Mouse (Mus musculus) layer of hippocampus, adult 2 months (tissue): Measurements from ENCODE around the gene Nectin1. TPM values are rescaled to one million over a fixed set of nuclear protein-coding genes. Genes with fewer than 3 reads are reported as not detected.

Source experiments
- DNase-seq, 2 experiments: peaks; one replicate each; pipeline ENCODE4 v3.0.0; 2022; ENCODE audit warnings: low spot score in 2 of 2
- H3K27ac ChIP-seq: fragments of 200-600 bp; 2 replicates; pipeline ENCODE4 v1.8.1; 2022
- H3K4me3 ChIP-seq: fragments of 200-600 bp; 2 replicates; pipeline ENCODE4 v1.8.1; 2022; ENCODE audit warnings: mild to moderate bottlenecking
- CTCF ChIP-seq: fragments of 200-600 bp; conservative IDR thresholded peaks from 2 replicates; pipeline ENCODE4 v1.8.1; 2022; ENCODE audit warnings: antibody characterized with exemption, mild to moderate bottlenecking, moderate library complexity
- long read RNA-seq, 2 experiments: library from polyadenylated mRNA; stranded (forward); transcript quantifications; one replicate each; pipeline ENCODE4 v2.0.0; 2021; ENCODE audit warnings: borderline mapping rate in 2 of 2
- total RNA-seq, 2 experiments: library from RNA; stranded (reverse); gene quantifications; 2 replicates each; pipeline ENCODE4 v1.2.3; 2021

Nectin1 gene
- total RNA-seq = 10 to 100 TPM; 67.2 to 72.6 TPM
- long read RNA-seq, experiment 1, partial matches to known transcripts = 0 of 11 reads
- long read RNA-seq, experiment 1, other reads (novel, unspliced or antisense) = 11 of 11 reads
- long read RNA-seq, experiment 2, partial matches to known transcripts = 0 of 15 reads
- long read RNA-seq, experiment 2, other reads (novel, unspliced or antisense) = 15 of 15 reads

DNA sequence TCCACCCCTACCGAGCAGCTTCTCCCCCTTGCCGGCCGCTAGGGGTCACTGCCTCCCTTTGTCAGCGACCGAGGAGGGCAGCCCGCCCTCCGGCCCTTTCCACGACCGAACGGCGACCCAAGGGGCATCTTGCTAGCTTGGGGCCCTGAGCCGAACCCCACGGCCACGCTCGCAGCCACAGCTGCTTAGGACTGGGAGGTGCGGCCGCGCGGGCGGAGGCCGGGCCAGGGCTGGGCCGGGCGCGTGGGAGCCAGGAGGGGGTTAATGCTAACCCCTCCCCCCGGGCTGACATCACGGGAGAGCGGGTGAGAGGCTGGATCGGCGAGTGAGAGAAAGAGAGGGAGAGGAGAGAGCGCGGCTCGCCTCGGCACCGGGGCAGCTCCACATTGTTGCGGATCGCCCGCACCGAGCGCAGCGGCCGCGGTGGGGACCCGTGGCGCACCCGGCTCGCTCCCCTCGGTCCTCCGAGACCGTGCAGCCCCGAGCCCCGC is at the start of gene Nectin1:
Nectin1 (plus strand) TSS at position 338 of the 491 bp plus-strand sequence.
- Histone ChIP-seq H3K27ac (peak within 1 kb of the TSS; percentile 95), H3K4me3 (peak within 1 kb of the TSS; percentile 89)
- peak; percentile 89 for DNase-seq
- peak; percentile 96 for TF ChIP-seq CTCF

DNA sequence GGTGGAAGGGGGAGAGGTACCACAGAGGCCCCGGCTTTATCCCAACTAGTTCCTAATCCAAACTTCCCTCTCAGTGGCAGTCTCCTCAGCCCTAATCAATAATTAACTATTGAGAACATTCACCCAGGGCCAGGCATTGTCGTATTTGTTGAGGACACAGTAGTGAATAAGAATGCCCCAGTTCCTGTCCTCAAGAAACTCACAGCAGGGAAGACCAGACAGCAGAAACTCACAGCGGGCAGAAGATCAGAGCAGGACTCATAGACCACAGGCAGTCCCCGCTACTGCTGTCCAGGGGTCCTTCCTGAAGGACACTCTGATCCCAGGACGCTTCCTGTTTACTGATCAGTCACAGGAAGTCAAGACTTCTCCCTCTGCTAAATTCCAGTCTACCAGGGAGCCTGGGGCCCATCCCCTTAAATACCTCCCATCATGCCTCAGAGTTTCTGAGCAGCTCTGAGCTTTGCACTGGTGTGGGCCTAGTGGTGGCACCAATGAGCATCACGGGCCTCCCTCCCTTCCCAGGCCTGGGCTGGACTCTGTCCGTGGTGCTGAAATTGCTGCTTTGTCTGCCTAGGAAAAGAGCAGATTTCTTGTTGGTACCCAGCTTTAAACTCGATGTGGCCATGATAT is 45.6 kb upstream of the Nectin1 start:
- TF ChIP-seq CTCF = no peak
- no peak for DNase-seq
- no peak overlapping the region for H3K4me3 ChIP-seq
- no peak overlapping the region for H3K27ac ChIP-seq

DNA sequence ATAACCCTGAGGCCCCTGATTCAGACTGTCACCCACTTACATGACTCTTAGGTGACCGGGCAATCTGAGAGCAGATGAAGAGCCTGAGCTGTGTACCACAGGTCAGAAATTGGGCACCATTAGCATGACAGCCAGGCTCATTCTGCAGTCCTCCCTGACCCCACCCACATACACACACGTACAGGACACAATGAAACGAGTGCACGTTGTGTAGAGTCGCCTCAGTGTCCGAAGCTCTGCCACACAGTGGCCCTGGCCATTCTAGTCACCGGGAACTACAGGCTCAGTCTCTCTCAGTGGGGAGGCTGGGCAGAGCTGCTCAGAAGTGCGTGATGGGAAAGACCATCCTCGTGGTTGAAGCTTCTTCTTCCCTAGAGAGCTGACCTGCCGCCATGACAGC is 44.9 kb upstream of the Nectin1 start:
- no peak for TF ChIP-seq CTCF
- Histone ChIP-seq H3K4me3 (no peak overlapping the region), H3K27ac (no peak overlapping the region)
- no peak for DNase-seq

DNA sequence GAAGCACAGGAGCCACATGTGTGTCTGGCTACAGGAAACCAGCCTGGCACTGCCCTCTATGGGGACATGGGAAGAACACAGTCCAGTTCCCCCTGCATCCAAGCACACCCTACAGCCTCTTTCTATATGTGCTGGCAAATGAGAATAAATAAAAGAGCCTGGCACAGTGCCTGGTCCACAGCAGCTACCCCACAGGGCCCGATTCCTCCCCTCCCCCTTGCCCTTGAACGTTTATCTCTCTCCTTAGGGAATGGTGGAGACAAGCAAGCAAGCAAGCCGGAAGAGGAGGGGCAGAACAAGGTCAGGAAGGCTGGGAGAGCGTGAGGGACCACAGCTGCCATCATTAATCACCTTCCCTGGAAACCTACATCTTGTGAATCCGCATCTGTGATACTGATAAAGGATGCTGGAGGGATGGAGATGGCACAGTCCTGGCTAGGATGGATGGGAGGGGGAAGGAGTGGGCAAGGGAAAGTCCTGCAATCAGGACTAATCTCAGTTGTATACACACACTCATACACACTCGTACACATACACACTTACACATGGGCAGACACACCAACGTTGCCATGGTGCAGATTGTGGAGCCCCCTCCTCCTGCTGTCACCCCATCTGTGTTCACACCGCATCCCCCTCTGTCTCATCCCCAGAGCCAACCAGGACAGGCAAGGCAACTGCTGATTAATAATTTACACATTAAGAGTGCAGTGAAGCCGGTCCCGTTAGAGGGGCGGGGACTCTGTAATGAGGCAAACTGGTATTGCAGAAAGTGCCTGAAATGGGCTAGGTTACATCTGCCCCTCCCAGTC is 44.2 kb upstream of the Nectin1 start:
- DNase-seq = peak; percentile 49 to 73
- peak; percentile 43 for TF ChIP-seq CTCF

DNA sequence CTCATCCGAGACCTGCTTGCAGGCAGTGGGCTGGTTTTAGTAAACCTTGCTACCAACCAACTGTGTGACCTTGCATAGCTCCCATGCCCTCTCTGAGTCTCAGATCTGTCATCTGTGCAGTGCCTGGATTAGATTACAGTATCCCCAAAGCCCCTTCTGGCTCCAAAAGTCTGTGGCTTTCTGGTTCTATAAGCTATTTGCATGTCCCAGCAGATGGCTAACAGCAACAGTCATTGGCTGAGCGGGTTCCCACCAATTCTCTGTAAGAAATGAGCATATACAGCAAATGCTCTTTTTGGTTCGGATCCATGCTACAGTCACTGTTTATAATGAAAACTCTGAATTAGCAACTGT is 43.6 kb upstream of the Nectin1 start:
- DNase-seq = peak in 1 of 2 experiments; percentile 39
- TF ChIP-seq CTCF = no peak
- Histone ChIP-seq H3K27ac (no peak overlapping the region; the same call in 1 of the 2 replicates), H3K4me3 (no peak overlapping the region)

More for the DNA sequence above, 44.2 kb upstream of the Nectin1 start:
- H3K4me3 ChIP-seq = no peak overlapping the region
- H3K27ac ChIP-seq = no peak overlapping the region; the same call in 1 of the 2 replicates

DNA sequence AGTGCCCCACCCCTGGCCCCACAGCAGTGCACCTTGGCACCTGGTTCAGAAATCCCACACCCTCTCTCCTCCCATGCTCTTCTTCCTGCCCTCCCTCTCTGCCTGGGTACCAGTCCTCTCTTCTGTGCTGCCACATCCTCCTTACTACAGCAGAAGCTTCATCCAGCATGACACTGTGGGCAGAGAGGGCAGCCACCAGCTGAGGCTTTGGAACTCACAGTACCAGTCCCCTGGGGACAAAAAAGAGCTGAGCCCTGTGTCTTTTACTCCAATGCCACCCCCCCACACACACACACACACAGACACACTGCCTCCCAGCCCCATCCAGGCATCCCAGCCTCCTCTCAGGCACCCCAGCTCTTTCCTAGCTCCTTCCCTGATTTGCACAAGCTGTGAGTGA is 42.0 kb upstream of the Nectin1 start:
- Histone ChIP-seq H3K27ac (no peak overlapping the region), H3K4me3 (no peak overlapping the region)
- TF ChIP-seq CTCF = no peak
- DNase-seq = no peak

DNA sequence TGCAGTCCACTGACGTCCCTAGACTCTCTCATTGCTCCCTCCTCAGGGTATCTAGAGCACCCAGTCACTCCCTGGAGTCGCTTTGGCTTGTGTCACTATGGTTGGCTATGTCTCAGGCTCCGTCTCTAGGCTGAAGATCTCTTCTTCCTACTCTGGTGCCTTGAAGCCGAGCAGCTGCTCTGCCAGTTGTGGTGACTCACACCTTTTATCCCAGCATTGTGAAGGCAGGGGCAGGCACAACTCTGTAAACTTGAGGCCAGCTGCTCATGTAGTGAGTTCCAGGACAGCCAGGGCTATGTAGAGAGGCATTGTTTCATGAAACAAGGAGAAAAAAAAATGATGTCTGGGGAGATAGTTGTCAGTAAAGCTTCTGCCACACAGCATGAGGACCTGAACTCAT is 36.2 kb upstream of the Nectin1 start:
- no peak overlapping the region for H3K4me3 ChIP-seq
- H3K27ac ChIP-seq = no peak overlapping the region
- DNase-seq = no peak
- TF ChIP-seq CTCF = no peak

DNA sequence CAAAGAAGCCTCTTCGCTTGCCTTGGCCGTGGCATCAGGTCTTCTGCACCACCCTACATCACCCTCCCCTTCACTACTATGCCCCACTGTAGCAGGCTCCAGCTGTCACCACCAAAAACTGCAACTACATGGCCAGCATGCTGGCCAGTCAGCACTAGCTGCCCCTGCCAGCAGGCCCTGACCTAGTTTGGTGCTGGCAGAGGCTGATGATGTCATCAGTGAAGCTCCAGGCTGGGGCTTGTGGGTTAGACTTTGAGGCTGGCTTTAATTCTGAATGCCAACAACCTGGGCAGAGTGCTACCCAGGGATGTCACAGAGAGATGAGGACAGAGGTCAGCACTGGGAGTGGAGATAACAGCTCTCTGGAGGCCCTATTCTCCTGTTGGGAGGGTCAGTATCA is 35.1 kb upstream of the Nectin1 start:
- H3K27ac ChIP-seq = no peak overlapping the region
- DNase-seq = no peak
- H3K4me3 ChIP-seq = no peak overlapping the region
- no peak for TF ChIP-seq CTCF

DNA sequence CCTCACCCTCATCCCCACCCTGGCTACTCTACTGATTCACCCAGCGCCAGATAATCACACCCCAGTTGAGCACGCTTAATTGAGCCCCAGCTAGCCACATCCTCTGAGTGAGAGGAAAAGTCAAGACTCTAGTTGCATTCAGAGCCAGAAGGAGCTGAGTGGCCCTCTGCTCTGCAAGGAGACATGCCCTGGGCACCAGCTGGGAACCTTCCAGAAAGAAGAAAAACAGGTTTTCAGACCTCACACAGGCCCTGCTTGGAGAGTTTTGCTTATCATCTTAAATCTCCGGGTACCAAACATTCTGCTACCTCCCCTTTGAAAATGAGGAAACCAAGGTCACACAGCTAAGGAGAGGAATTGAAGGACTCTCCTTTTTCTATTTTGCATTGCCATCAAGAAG is 30.4 kb upstream of the Nectin1 start:
- no peak for TF ChIP-seq CTCF
- Histone ChIP-seq H3K4me3 (no peak overlapping the region), H3K27ac (no peak overlapping the region)
- DNase-seq = no peak

DNA sequence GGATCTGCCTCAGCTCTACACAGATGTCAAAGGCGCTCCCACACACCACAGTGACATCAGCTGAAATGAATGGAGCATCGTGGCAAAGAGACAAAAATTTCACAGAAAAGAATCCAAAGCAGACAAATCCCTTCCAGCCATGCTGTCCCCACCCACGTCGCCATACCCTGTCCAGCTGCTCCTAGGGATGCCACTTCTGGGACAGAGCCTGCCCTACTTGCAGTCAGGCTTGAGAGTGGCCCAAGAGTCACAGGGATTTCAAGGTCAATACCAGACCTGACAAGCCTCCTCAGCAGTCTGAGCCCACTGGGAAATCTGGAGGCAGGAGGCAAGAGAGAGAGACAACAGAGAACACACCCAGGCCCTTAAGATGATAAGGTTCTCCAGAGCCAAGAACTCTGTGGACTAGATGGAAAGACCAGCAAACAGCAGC is 24.4 kb upstream of the Nectin1 start:
- peak; percentile 34 to 65 for DNase-seq
- TF ChIP-seq CTCF = no peak
- H3K4me3 ChIP-seq = no peak overlapping the region
- peak overlapping the region; percentile 51; the same call in 1 of the 2 replicates for H3K27ac ChIP-seq

DNA sequence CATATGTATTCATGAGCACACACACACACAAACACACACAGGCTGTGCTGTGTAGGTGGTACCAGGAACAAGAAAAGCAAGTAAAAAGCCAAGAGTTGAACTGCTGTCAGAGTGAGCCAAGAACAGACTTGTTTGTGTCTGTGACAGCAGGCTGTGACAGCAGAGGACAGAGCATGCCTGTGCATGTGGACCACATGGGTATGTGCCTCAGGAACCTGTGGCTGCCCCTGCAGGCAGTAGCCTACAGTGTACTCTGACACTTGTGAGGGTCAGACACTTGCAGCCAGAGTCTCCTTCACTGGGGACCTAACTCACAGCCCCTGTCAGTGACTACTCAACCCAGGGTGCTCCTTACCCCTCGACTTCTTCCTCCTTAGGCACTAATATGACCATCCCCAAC is 23.7 kb upstream of the Nectin1 start:
- Histone ChIP-seq H3K27ac (no peak overlapping the region), H3K4me3 (no peak overlapping the region)
- no peak for TF ChIP-seq CTCF
- no peak for DNase-seq

DNA sequence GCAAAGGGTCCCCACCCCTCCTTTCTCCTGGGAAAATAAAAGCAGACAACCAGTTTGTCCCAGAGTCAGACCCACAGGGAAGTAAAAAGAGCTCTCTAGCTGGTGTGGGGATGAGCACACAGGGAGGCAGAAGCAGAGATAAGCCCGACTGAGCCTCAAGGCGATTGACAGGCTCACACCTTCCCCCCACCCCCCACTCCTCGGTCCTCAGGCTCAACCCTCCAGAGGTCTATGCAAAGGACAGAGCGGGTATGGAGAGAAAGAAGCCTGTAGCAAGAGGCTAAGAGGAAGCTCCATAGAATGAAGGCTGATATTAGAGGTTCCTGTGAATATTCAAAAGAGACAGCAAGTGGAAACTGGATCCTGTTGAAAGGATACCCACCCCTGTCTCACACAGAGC is 19.7 kb upstream of the Nectin1 start:
- TF ChIP-seq CTCF = no peak
- DNase-seq = no peak
- Histone ChIP-seq H3K27ac (no peak overlapping the region), H3K4me3 (no peak overlapping the region)
